Comparison of ENCODE assay signal across 14 mouse cellular contexts in genomic region chr7:81059388-81059787, GRCm38 (mm10). TPM values are rescaled to one million over a fixed set of nuclear protein-coding genes. Genes with fewer than 3 reads are reported as not detected.
DNase-seq lines count a peak whose midpoint lies in the region; ATAC-seq and TF ChIP-seq lines count a peak whose summit lies in the region.
"Had no signal": no experiment of that assay in that cellular context is flagged by ENCODE, and none has a peak within 500 bp of the region (broad histone marks: within the 10 kb centered on the region; RNA-seq: fewer than 3 reads in every experiment).

No protein-coding gene starts in this region.

- WGBS in liver, embryonic 15.5 days (ENCODE audit: insufficient replicate concordance): 68% methylated on average over 5 of the region's 5 CpGs
- WGBS in liver, embryonic 12.5 days (ENCODE audit: insufficient replicate concordance): 66% methylated on average over 5 of the region's 5 CpGs
- 28% methylated on average over 5 of the region's 5 CpGs for WGBS in heart, embryonic 11.5 days (ENCODE audit: insufficient replicate concordance)

- no peaks in the 10 kb centered on the region for H3K9me3 ChIP-seq in liver, embryonic 15.5 days (replicated peaks)
- no peaks in the 10 kb centered on the region for H3K9me3 ChIP-seq in liver, embryonic 12.5 days (replicated peaks)
- no peaks in the 10 kb centered on the region for H3K9me3 ChIP-seq in heart, embryonic 11.5 days (replicated peaks; ENCODE audit: control insufficient read depth, low read length)

- H3ac ChIP-seq in myocyte (ENCODE audit: control insufficient read depth, insufficient read length): no peak overlapping the region

- no peak overlapping the region for H3K4me3 ChIP-seq in liver, embryonic 15.5 days (replicated peaks)
- H3K4me3 ChIP-seq in liver, embryonic 12.5 days: no peak overlapping the region
- H3K4me3 ChIP-seq in heart, embryonic 11.5 days (ENCODE audit: low read depth, low read length): peak overlapping the region; percentile 50
- peak overlapping the region; percentile 14 for H3K4me3 ChIP-seq in myocyte

- intact Hi-C loops in left cerebral cortex, postnatal 4 days (cut with DNase I): no loop called here

- ATAC-seq in liver, embryonic 15.5 days (ENCODE audit: insufficient read depth): no peak
- ATAC-seq in liver, embryonic 12.5 days: no peak
- 0 out of 2 replicates have a peak, but pooled peaks have one; percentile 15 for ATAC-seq in heart, embryonic 11.5 days (replicated peaks; ENCODE audit: insufficient number of reproducible peaks, low FRiP score, low TSS enrichment)

- H3K27ac ChIP-seq in liver, embryonic 15.5 days (replicated peaks): no peak overlapping the region
- H3K27ac ChIP-seq in liver, embryonic 12.5 days: no peak overlapping the region
- H3K27ac ChIP-seq in heart, embryonic 11.5 days (ENCODE audit: low read depth, low read length): peak overlapping the region; percentile 98

- no peak for TF ChIP-seq POLR2A in myocyte (IDR thresholded peaks at IDR 0.05; ENCODE audit: insufficient read length, low read depth)

- no peaks in the 10 kb centered on the region for H3K36me3 ChIP-seq in liver, embryonic 15.5 days (replicated peaks)
- H3K36me3 ChIP-seq in liver, embryonic 12.5 days: no peaks in the 10 kb centered on the region
- peaks cover 7% of the 10 kb centered on the region for H3K36me3 ChIP-seq in heart, embryonic 11.5 days (ENCODE audit: control insufficient read depth, insufficient read depth, low read length)
- H3K36me3 ChIP-seq in myocyte (ENCODE audit: control insufficient read depth, insufficient read depth): no peaks in the 10 kb centered on the region

- no peaks in the 10 kb centered on the region for H3K79me2 ChIP-seq in myocyte (ENCODE audit: control insufficient read depth, insufficient read depth)

- peaks cover 31% of the 10 kb centered on the region for H3K4me1 ChIP-seq in liver, embryonic 15.5 days (replicated peaks)
- peaks cover 36% of the 10 kb centered on the region for H3K4me1 ChIP-seq in liver, embryonic 12.5 days
- H3K4me1 ChIP-seq in heart, embryonic 11.5 days (ENCODE audit: control insufficient read depth, insufficient read depth, low read length): peaks cover 44% of the 10 kb centered on the region

- no peak overlapping the region for H3K9ac ChIP-seq in liver, embryonic 15.5 days
- H3K9ac ChIP-seq in liver, embryonic 12.5 days: no peak overlapping the region
- peak overlapping the region; percentile 80; the same call in 1 of the 2 replicates for H3K9ac ChIP-seq in heart, embryonic 11.5 days (ENCODE audit: low read depth, low read length)

- H3K27me3 ChIP-seq in liver, embryonic 15.5 days: no peaks in the 10 kb centered on the region; the same call in 1 of the 2 replicates
- 0 out of 2 replicates have a peak, but pooled peaks cover 14% of the 10 kb centered on the region for H3K27me3 ChIP-seq in liver, embryonic 12.5 days (replicated peaks)
- H3K27me3 ChIP-seq in heart, embryonic 11.5 days (ENCODE audit: control insufficient read depth, insufficient read depth, low read length): no peaks in the 10 kb centered on the region
- no peaks in the 10 kb centered on the region for H3K27me3 ChIP-seq in myocyte (ENCODE audit: control insufficient read depth, insufficient read depth, insufficient read length)

- H3K4me2 ChIP-seq in liver, embryonic 15.5 days: 0 out of 2 replicates have a peak overlapping the region, but pooled peaks have one; percentile 79
- no peak overlapping the region for H3K4me2 ChIP-seq in liver, embryonic 12.5 days
- H3K4me2 ChIP-seq in heart, embryonic 11.5 days: peak overlapping the region; percentile 66
- peak overlapping the region; percentile 50 for H3K4me2 ChIP-seq in myocyte (ENCODE audit: low read depth)

- peak; percentile 54 for DNase-seq in gastrocnemius, adult 18-20 months (ENCODE audit: low spot score)
- no peak for DNase-seq in gastrocnemius, postnatal 4 days (ENCODE audit: low spot score in 2 of 2)
- no peak for DNase-seq in left cerebral cortex, postnatal 4 days
- no peak for DNase-seq in adrenal gland, postnatal 14 days
- DNase-seq: B cell, adult 2 months; cerebellum, adult 11 months; lung, adult 18-20 months; right cerebral cortex, postnatal 25 days had no signal

TF ChIP-seq in myocyte, 11 proteins besides CTCF, POLR2A, EP300 and RAD21:
- TF ChIP-seq TCF3 (IDR thresholded peaks at IDR 0.05; ENCODE audit: insufficient read length, low read depth) (no peak), E2F4 (IDR thresholded peaks at IDR 0.05; ENCODE audit: insufficient read depth) (no peak), CEBPB (IDR thresholded peaks at IDR 0.05; ENCODE audit: insufficient read depth, poor library complexity, severe bottlenecking) (no peak), USF1 (IDR thresholded peaks at IDR 0.05; ENCODE audit: low read depth) (no peak), POLR2AphosphoS2 (IDR thresholded peaks at IDR 0.05; ENCODE audit: insufficient read length, low read depth) (no peak), MYOG (IDR thresholded peaks at IDR 0.05; ENCODE audit: control insufficient read depth in 1 of 3, insufficient read depth in 1 of 3, insufficient read length in 2 of 3, low read depth in 2 of 3) (no peak), MYOD1 (IDR thresholded peaks at IDR 0.05; ENCODE audit: control insufficient read depth in 1 of 3, insufficient read length in 2 of 3, low read depth in 2 of 3) (no peak), MAX (IDR thresholded peaks at IDR 0.05; ENCODE audit: low read depth) (no peak), REST (IDR thresholded peaks at IDR 0.05; ENCODE audit: insufficient read depth, insufficient read length) (no peak), TCF12 (IDR thresholded peaks at IDR 0.05; ENCODE audit: insufficient read depth, poor library complexity, severe bottlenecking) (no peak), SRF (IDR thresholded peaks at IDR 0.05; ENCODE audit: control insufficient read depth, insufficient read length, low read depth) (no peak)
TF ChIP-seq in myocyte: peak in this region for 0.

RNA-seq across cellular contexts. Expression of gene Alpk3, which starts 2.0 kb away (rescaled TPM):
- total RNA-seq in gastrocnemius, adult 18-20 months (2021): 100 to 1,000 TPM; 286 to 347 TPM
- total RNA-seq in gastrocnemius, postnatal 4 days (2021): 100 to 1,000 TPM; 132 to 139 TPM
- 0.20 and 0.23 TPM in 2 replicates for polyA plus RNA-seq in liver, embryonic 15.5 days (2015; fragmentation: Nextera tagmentation; extraction: Ambion mirVana)
- 0.11 and 0.14 TPM in 2 replicates for polyA plus RNA-seq in liver, embryonic 12.5 days (2016; fragmentation: Nextera tagmentation; extraction: Ambion mirVana)
- 22.8 and 24.2 TPM in 2 replicates for polyA plus RNA-seq in heart, embryonic 11.5 days (2014; fragmentation: Nextera tagmentation; extraction: Ambion mirVana)
- 22.4 TPM for polyA plus RNA-seq in myocyte (2012; fragmentation: generic; extraction: Trizol)
- total RNA-seq in left cerebral cortex, postnatal 4 days (2021): under 1 TPM; 0.58 to 0.62 TPM
- total RNA-seq in adrenal gland, postnatal 14 days (2021): 0.22 and 0.38 TPM in 2 replicates

RNA-seq across cellular contexts. Expression of gene Slc28a1, which starts 55.2 kb away (rescaled TPM):
- under 1 TPM; 0.25 to 0.40 TPM for total RNA-seq in gastrocnemius, adult 18-20 months (2021)
- under 1 TPM; 0.47 to 0.57 TPM for total RNA-seq in gastrocnemius, postnatal 4 days (2021)
- 1.0 and 1.1 TPM in 2 replicates for polyA plus RNA-seq in liver, embryonic 15.5 days (2015; fragmentation: Nextera tagmentation; extraction: Ambion mirVana)
- 0.49 and 0.51 TPM in 2 replicates for polyA plus RNA-seq in liver, embryonic 12.5 days (2016; fragmentation: Nextera tagmentation; extraction: Ambion mirVana)
- polyA plus RNA-seq in heart, embryonic 11.5 days (2014; fragmentation: Nextera tagmentation; extraction: Ambion mirVana): 0.07 and 0.14 TPM in 2 replicates
- not detected for polyA plus RNA-seq in myocyte (2012; fragmentation: generic; extraction: Trizol)
- total RNA-seq in left cerebral cortex, postnatal 4 days (2021): under 1 TPM in 1 of 2 experiments, not detected in 1; 0.12 TPM
- total RNA-seq in adrenal gland, postnatal 14 days (2021): 0.19 and 0.30 TPM in 2 replicates
- total RNA-seq: layer of hippocampus, adult 8-10 months; MEL had no signal

Comparison
In these comparisons a context has a peak if more than half of its experiments do, and no peak if none do; other contexts are left out.
1. H3K4me3 ChIP-seq: peak in heart, embryonic 11.5 days (single experiment) and myocyte (single experiment); none in liver, embryonic 15.5 days (single experiment) and liver, embryonic 12.5 days (single experiment).
2. RNA of gene Alpk3, which starts 2.0 kb away (total RNA-seq): 286 to 347 TPM in gastrocnemius, adult 18-20 months and 132 to 139 TPM in gastrocnemius, postnatal 4 days; 0.58 to 0.62 TPM in left cerebral cortex, postnatal 4 days and 0.22 to 0.38 TPM in adrenal gland, postnatal 14 days; every median in the first group is over 10 times any median in the second.